Mouse (Mus musculus) CH12.LX (cell line): Measurements from ENCODE around the gene Chchd4. TPM values are rescaled to one million over a fixed set of nuclear protein-coding genes. Genes with fewer than 3 reads are reported as not detected.
A peak's percentile ranks its signal among the peaks of the same experiment; 100 is the strongest.

Experiments used
- DNase-seq: peaks from one replicate; pipeline ENCODE4 v3.0.0-alpha.2; 2013; ENCODE audit errors: extremely low read depth
- H3K27ac ChIP-seq: 2 replicates; pipeline ENCODE4 v1.5.1; 2012; ENCODE audit warnings: low read depth, mild to moderate bottlenecking, control low read depth, moderate library complexity; ENCODE audit not compliant: insufficient read depth
- H3K27me3 ChIP-seq: replicated peaks from 2 replicates; pipeline ENCODE3; 2012; ENCODE audit warnings: inconsistent platforms
- H3K36me3 ChIP-seq, 2 experiments: replicated peaks in 1 of 2; 2 replicates each; pipeline versions ENCODE3 to v1.6.1; 2012; ENCODE audit warnings: inconsistent platforms in 1 of 2, low read length in 1 of 2, mild to moderate bottlenecking in 1 of 2, mixed read lengths in 1 of 2, moderate library complexity in 1 of 2; ENCODE audit not compliant: control insufficient read depth in 1 of 2, insufficient read depth in 1 of 2
- H3K4me1 ChIP-seq, 2 experiments: 2 replicates each; pipeline ENCODE4 v1.6.1; 2012; ENCODE audit warnings: inconsistent platforms in 1 of 2, moderate library complexity in 1 of 2; ENCODE audit not compliant: insufficient read depth in 2 of 2, control insufficient read depth in 1 of 2
- H3K4me2 ChIP-seq: 2 replicates; pipeline ENCODE4 v1.6.1; 2012; ENCODE audit warnings: low read depth, mild to moderate bottlenecking, control low read depth; ENCODE audit not compliant: poor library complexity, insufficient read depth, severe bottlenecking
- H3K4me3 ChIP-seq, 3 experiments: fragments of 150-350 bp in 1 of 3; sonication (generic) in 1 of 3; replicated peaks in 1 of 3; 2 replicates each; pipeline versions ENCODE3 to v1.5.1; 2011 to 2012; ENCODE audit warnings: low read depth in 2 of 3, low read length in 2 of 3, mild to moderate bottlenecking in 2 of 3, moderate library complexity in 2 of 3, control low read depth in 1 of 3, improper control_type of control experiment in 1 of 3, inconsistent platforms in 1 of 3, mixed read lengths in 1 of 3; ENCODE audit not compliant: poor library complexity in 1 of 3
- H3K79me2 ChIP-seq: replicated peaks from 2 replicates; pipeline ENCODE4 v1.6.1; 2012; ENCODE audit warnings: mild to moderate bottlenecking, moderate library complexity; ENCODE audit not compliant: control insufficient read depth, poor library complexity, insufficient read depth, severe bottlenecking; ENCODE audit errors: extremely low read depth
- H3K9ac ChIP-seq: 2 replicates; pipeline ENCODE4 v1.6.1; 2012; ENCODE audit warnings: low read depth, mild to moderate bottlenecking, control low read depth, moderate library complexity; ENCODE audit not compliant: insufficient read depth
- H3K9me3 ChIP-seq: replicated peaks from 2 replicates; pipeline ENCODE3; 2012; ENCODE audit warnings: low read length, inconsistent platforms, mixed read lengths
- BHLHE40 ChIP-seq: IDR thresholded peaks from 2 replicates; pipeline ENCODE4 v1.6.1; 2011; ENCODE audit warnings: mild to moderate bottlenecking, low read depth, low read length, improper control_type of control experiment
- CHD2 ChIP-seq: IDR thresholded peaks from 2 replicates; pipeline ENCODE4 v1.6.1; 2011; ENCODE audit warnings: low read length, improper control_type of control experiment
- CTCF ChIP-seq, 2 experiments: IDR thresholded peaks in 1 of 2; conservative IDR thresholded peaks in 1 of 2; 2 replicates each; pipeline ENCODE4 v1.5.1; 2011 to 2012; ENCODE audit warnings: low read depth in 2 of 2, low read length in 2 of 2, improper control_type of control experiment in 1 of 2, inconsistent platforms in 1 of 2, mild to moderate bottlenecking in 1 of 2, moderate library complexity in 1 of 2
- E2F4 ChIP-seq: IDR thresholded peaks from 2 replicates; pipeline ENCODE4 v1.6.1; 2011; ENCODE audit warnings: low read depth, low read length, improper control_type of control experiment; ENCODE audit not compliant: insufficient replicate concordance
- EP300 ChIP-seq: IDR thresholded peaks from 2 replicates; pipeline ENCODE4 v1.6.1; 2011; ENCODE audit warnings: low read length, improper control_type of control experiment
- GABPA ChIP-seq: IDR thresholded peaks from 2 replicates; pipeline ENCODE4 v1.6.1; 2012; ENCODE audit warnings: low read depth, low read length, improper control_type of control experiment, inconsistent platforms; ENCODE audit not compliant: insufficient replicate concordance
- IRF4 ChIP-seq: IDR thresholded peaks from 2 replicates; pipeline ENCODE4 v1.6.1; 2014; ENCODE audit warnings: low read depth, mild to moderate bottlenecking, inconsistent platforms, low read length, improper control_type of control experiment
- JUN ChIP-seq: IDR thresholded peaks from 2 replicates; pipeline ENCODE4 v1.6.1; 2011; ENCODE audit warnings: low read depth, mild to moderate bottlenecking, low read length, improper control_type of control experiment, moderate library complexity; ENCODE audit not compliant: insufficient read depth
- MAFK ChIP-seq: IDR thresholded peaks from 2 replicates; pipeline ENCODE4 v1.6.1; 2011; ENCODE audit warnings: low read length, improper control_type of control experiment; ENCODE audit not compliant: insufficient replicate concordance
- MAZ ChIP-seq: IDR thresholded peaks from 2 replicates; pipeline ENCODE4 v1.6.1; 2012; ENCODE audit warnings: low read depth, mild to moderate bottlenecking, inconsistent platforms, low read length, improper control_type of control experiment, moderate library complexity
- MEF2A ChIP-seq: IDR thresholded peaks from 2 replicates; pipeline ENCODE4 v1.6.1; 2014; ENCODE audit warnings: low read depth, mild to moderate bottlenecking, inconsistent platforms, low read length, improper control_type of control experiment, borderline replicate concordance
- MXI1 ChIP-seq: IDR thresholded peaks from 2 replicates; pipeline ENCODE4 v1.6.1; 2011; ENCODE audit warnings: mild to moderate bottlenecking, low read depth, low read length, improper control_type of control experiment
- MYC ChIP-seq: IDR thresholded peaks from 2 replicates; pipeline ENCODE4 v1.6.1; 2011; ENCODE audit warnings: low read depth, mild to moderate bottlenecking, improper control_type of control experiment, low read length
- NELFE ChIP-seq: IDR thresholded peaks from 2 replicates; pipeline ENCODE4 v1.6.1; 2011; ENCODE audit warnings: low read depth, low read length, improper control_type of control experiment
- NRF1 ChIP-seq: IDR thresholded peaks from 2 replicates; pipeline ENCODE4 v1.6.1; 2014; ENCODE audit warnings: low read depth, mild to moderate bottlenecking, inconsistent platforms, low read length, improper control_type of control experiment, moderate library complexity
- RCOR1 ChIP-seq: conservative IDR thresholded peaks from 2 replicates; pipeline ENCODE4 v1.6.1; 2012; ENCODE audit warnings: low read depth, mild to moderate bottlenecking, inconsistent platforms, low read length, improper control_type of control experiment
- TCF12 ChIP-seq: IDR thresholded peaks from 2 replicates; pipeline ENCODE4 v1.6.1; 2014; ENCODE audit warnings: low read depth, mild to moderate bottlenecking, inconsistent platforms, low read length, improper control_type of control experiment
- UBTF ChIP-seq: IDR thresholded peaks from 2 replicates; pipeline ENCODE4 v1.6.1; 2012; ENCODE audit warnings: low read depth, mild to moderate bottlenecking, inconsistent platforms, low read length, improper control_type of control experiment, moderate library complexity
- USF1 ChIP-seq: IDR thresholded peaks from 2 replicates; pipeline ENCODE4 v1.6.1; 2014; ENCODE audit warnings: low read depth, mild to moderate bottlenecking, inconsistent platforms, low read length, improper control_type of control experiment
- ZC3H11A ChIP-seq: IDR thresholded peaks from 2 replicates; pipeline ENCODE4 v1.6.1; 2012; ENCODE audit warnings: low read depth, mild to moderate bottlenecking, inconsistent platforms, low read length, improper control_type of control experiment
- ZNF384 ChIP-seq: IDR thresholded peaks from 2 replicates; pipeline ENCODE4 v1.6.1; 2012; ENCODE audit warnings: low read depth, low read length, improper control_type of control experiment, inconsistent platforms
- dilution Hi-C: fragments of 300-500 bp; cut with MboI; formaldehyde crosslinking; loops from 2 replicates; pipeline ENCODE4 v1.14.3; 2020; ENCODE audit warnings: low sequenced_read_pairs; ENCODE audit not compliant: extremely low pct_unique_long_range_greater_than_20kb, extremely low pct_ligation_motif_present
- in situ Hi-C: fragments of 300-500 bp; cut with MboI; formaldehyde crosslinking; loops from 3 replicates; pipeline ENCODE4 v1.14.3; 2019; ENCODE audit warnings: low sequenced_read_pairs, low pct_ligation_motif_present, low pct_unique_long_range_greater_than_20kb, mixed read lengths
- polyA plus RNA-seq: library from polyadenylated mRNA; unstranded; fragments of >175 nt; gene quantifications from 2 replicates; pipeline ENCODE4 v1.2.1, GENCODE M21; 2012; ENCODE audit warnings: low read depth; ENCODE audit not compliant: insufficient read length
- total RNA-seq, 2 experiments: library from RNA; depleted of rRNA; stranded (reverse); fragments of 300-350 nt in 1 of 2; fragments of >200 nt in 1 of 2; gene quantifications; 2 replicates each; pipeline ENCODE4 v1.2.3; 2012 to 2014

The Chchd4 gene
- total and polyA plus RNA-seq, 3 experiments, result 30.1 to 49.7 (median 41.4) TPM

DNA sequence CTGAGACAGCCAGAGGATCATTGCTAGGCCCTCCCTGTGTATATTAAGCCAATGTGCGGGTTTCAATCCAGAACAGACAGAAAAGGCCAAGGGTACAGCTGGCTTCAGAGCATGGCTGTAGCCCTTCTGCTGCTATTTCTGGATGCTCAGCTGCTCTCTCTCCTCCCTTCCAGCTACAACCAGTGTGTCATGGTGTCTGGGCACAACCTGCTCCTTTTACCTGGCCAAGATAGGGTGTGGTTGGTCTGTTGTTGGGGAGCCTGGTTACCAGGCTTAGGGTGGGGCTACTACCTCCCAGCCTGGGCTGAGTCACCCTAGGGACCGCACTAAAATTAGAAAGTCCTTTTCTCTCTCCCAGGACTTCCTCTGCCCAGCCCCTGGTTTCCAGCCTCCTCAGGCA is 10.0 kb upstream of the Chchd4 start:
- Histone ChIP-seq H3K27me3 (no peaks in the 10 kb centered on the region), H3K27ac (no peak overlapping the region), H3K4me1 (no peaks in the 10 kb centered on the region), H3K79me2 (no peaks in the 10 kb centered on the region), H3K4me2 (no peak overlapping the region), H3K4me3 (no peak overlapping the region), H3K36me3 (peaks cover 98 to 100% of the 10 kb centered on the region in 2 experiments), H3K9ac (no peak overlapping the region), H3K9me3 (no peaks in the 10 kb centered on the region)
- dilution Hi-C loops, result no loop called here
- in situ Hi-C loops, result no loop called here
- DNase-seq, result no peak
- no peak for TF ChIP-seq NRF1
- TF ChIP-seq MAZ, result no peak
- no peak for TF ChIP-seq ZNF384
- TF ChIP-seq E2F4, result no peak
- TF ChIP-seq NELFE, result no peak
- no peak for TF ChIP-seq IRF4
- TF ChIP-seq MYC, result no peak
- no peak for TF ChIP-seq TCF12
- TF ChIP-seq UBTF, result no peak
- no peak for TF ChIP-seq USF1
- TF ChIP-seq MAFK, result no peak
- no peak for TF ChIP-seq MXI1

DNA sequence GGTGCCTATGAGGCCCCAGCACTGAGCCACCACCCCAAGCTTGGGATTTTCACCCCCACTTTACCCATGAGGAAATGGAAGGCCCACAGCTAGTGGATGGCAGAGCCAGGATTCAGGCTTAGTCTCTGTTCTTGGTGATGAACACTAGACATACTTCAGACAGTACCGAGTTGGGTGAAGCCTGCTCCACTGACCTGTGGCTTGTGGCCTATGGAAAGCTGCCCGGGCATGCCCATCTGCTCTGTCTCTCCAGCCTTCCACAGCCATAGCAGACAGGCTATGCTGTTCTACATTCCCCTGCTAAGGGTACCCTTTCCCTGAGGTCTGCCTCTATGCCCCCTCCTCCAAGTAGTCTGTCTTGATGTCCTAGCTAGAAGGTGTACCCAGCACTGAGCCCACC is 3.2 kb upstream of the Chchd4 start:
- no peaks in the 10 kb centered on the region for H3K9me3 ChIP-seq
- H3K79me2 ChIP-seq, result peaks cover 16% of the 10 kb centered on the region
- no peak overlapping the region for H3K4me3 ChIP-seq
- dilution Hi-C loops, result no loop called here
- no peak for DNase-seq
- 0 out of 2 replicates have a peak, but pooled peaks have one; percentile 33 for TF ChIP-seq TCF12
- TF ChIP-seq MEF2A, result no peak
- no peak for TF ChIP-seq CHD2
- no peak for TF ChIP-seq CTCF (conservative IDR thresholded peaks at IDR 0.05 in 1 of 2, IDR thresholded peaks at IDR 0.05 in 1 of 2; ENCODE audit: low read depth in 2 of 2, low read length in 2 of 2)
- no peak for TF ChIP-seq GABPA
- TF ChIP-seq NRF1, result 0 out of 2 replicates have a peak, but pooled peaks have one; percentile 20
- no peak for TF ChIP-seq EP300
- TF ChIP-seq JUN, result no peak
- no peak for TF ChIP-seq RCOR1
- no peak for TF ChIP-seq BHLHE40
- TF ChIP-seq ZC3H11A, result no peak
- H3K9ac ChIP-seq, result peak overlapping the region; percentile 31; the same call in 1 of the 2 replicates
- H3K36me3 ChIP-seq, result peaks cover 43 to 63% of the 10 kb centered on the region in 2 experiments
- H3K4me1 ChIP-seq, result peaks cover 16 to 30% of the 10 kb centered on the region in 2 experiments
- peak overlapping the region; percentile 8; the same call in 1 of the 2 replicates for H3K4me2 ChIP-seq
- no peaks in the 10 kb centered on the region for H3K27me3 ChIP-seq
- in situ Hi-C loops, result no loop called here
- H3K27ac ChIP-seq, result peak overlapping the region; percentile 70
